Mouse (Mus musculus): ENCODE measurements around the gene Vmn1r206. TPM values are rescaled to one million over a fixed set of nuclear protein-coding genes. Genes with fewer than 3 reads are reported as not detected.

The Vmn1r206 gene
- polyA plus RNA-seq (2021; fragmentation: Nextera tagmentation): 0.05 TPM in 1 of 2 replicates, not detected in the other
- long read RNA-seq, experiment 1: 0 reads
- long read RNA-seq, experiment 2: 0 reads

DNA sequence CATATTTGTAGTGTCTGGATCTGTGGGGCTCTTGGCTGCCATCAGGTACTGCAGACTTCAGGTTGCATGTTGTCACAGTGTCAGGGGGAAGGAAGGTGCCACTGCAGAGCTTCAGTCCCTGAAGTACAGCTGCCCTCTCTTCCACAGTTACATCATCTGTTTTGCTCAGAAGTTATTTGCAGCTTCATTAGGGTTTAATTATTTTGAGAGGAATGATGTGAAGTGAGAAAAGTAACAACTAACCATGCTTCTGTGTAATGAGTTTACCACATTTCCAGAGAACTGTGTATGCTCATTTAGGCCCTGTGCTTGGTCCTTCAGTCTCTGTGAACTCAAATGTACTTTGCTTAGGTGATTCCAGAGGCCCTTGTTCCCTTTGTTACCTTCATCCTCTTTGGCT lies at the start of gene Vmn1r206:
Vmn1r206 (minus strand) TSS at position 101 of the 400 bp plus-strand sequence.

GRCm38 (mm10) chr13:22592900-22593299 lies 31.2 kb downstream of the Vmn1r206 start, which contains the start of gene Vmn1r205:
Gene Vmn1r205 (minus strand): TSS chr13:22593000.

Other genes with a start within 250 kb of the Vmn1r206 start
- gene Vmn1r199, start 244.4 kb downstream of the Vmn1r206 start, polyA plus RNA-seq (2021; fragmentation: Nextera tagmentation): not detected in 2 replicates
- gene Vmn1r200, start 233.9 kb downstream of the Vmn1r206 start, polyA plus RNA-seq (2021; fragmentation: Nextera tagmentation): not detected in 2 replicates
- not detected in 2 replicates for gene Vmn1r201, start 152.3 kb downstream of the Vmn1r206 start, polyA plus RNA-seq (2021; fragmentation: Nextera tagmentation)
- 0.03 TPM in 1 of 2 replicates, not detected in the other for gene Vmn1r202, start 118.9 kb downstream of the Vmn1r206 start, polyA plus RNA-seq (2021; fragmentation: Nextera tagmentation)
- gene Vmn1r203, start 106.1 kb downstream of the Vmn1r206 start, polyA plus RNA-seq (2021; fragmentation: Nextera tagmentation): not detected in 2 replicates
- gene Vmn1r204, start 71.1 kb downstream of the Vmn1r206 start, polyA plus RNA-seq (2021; fragmentation: Nextera tagmentation): not detected in 2 replicates
- not detected in 2 replicates for gene Vmn1r205, start 31.3 kb downstream of the Vmn1r206 start, polyA plus RNA-seq (2021; fragmentation: Nextera tagmentation)
- not detected in 2 replicates for gene Vmn1r207-ps, start 105.4 kb upstream of the Vmn1r206 start, polyA plus RNA-seq (2021; fragmentation: Nextera tagmentation)
- not detected in 2 replicates for gene Vmn1r208, start 153.1 kb upstream of the Vmn1r206 start, polyA plus RNA-seq (2021; fragmentation: Nextera tagmentation)
- not detected in 2 replicates for gene Vmn1r209, start 185.4 kb upstream of the Vmn1r206 start, polyA plus RNA-seq (2021; fragmentation: Nextera tagmentation)
- not detected in 2 replicates for gene Vmn1r210, start 207.1 kb upstream of the Vmn1r206 start, polyA plus RNA-seq (2021; fragmentation: Nextera tagmentation)
- not detected in 2 replicates for gene Vmn1r211, start 233.3 kb upstream of the Vmn1r206 start, polyA plus RNA-seq (2021; fragmentation: Nextera tagmentation)

All from left cerebral cortex, adult 6 months (tissue).